Mouse (Mus musculus) liver, embryonic 11.5 days (tissue): Measurements from ENCODE around the gene Acot6. TPM values are rescaled to one million over a fixed set of nuclear protein-coding genes. Genes with fewer than 3 reads are reported as not detected.

ENCODE experiments used
- ATAC-seq: fragments of 200-750 bp; cut with Nextera tagmentation; replicated peaks from 2 replicates; pipeline ENCODE4 v1.8.0; 2017; ENCODE audit warnings: moderate number of reproducible peaks, mild to moderate bottlenecking, moderate TSS enrichment, moderate library complexity; ENCODE audit not compliant: low FRiP score
- DNase-seq: peaks from one replicate; pipeline ENCODE4 v3.0.0-alpha.2; 2017; ENCODE audit warnings: low spot score
- H3K27ac ChIP-seq: fragments of 300-500 bp; sonication (generic); 2 replicates; pipeline ENCODE4 v1.5.1; 2014; ENCODE audit warnings: mild to moderate bottlenecking, low read depth, low read length, control low read depth
- H3K27me3 ChIP-seq: fragments of 300-500 bp; sonication (generic); replicated peaks from 2 replicates; pipeline ENCODE4 v1.6.1; 2014; ENCODE audit warnings: low read length, mixed read lengths; ENCODE audit not compliant: control insufficient read depth, insufficient read depth
- H3K36me3 ChIP-seq: fragments of 300-500 bp; sonication (generic); 2 replicates; pipeline ENCODE4 v1.6.1; 2014; ENCODE audit warnings: mild to moderate bottlenecking, low read length, moderate library complexity, mixed read lengths; ENCODE audit not compliant: control insufficient read depth, insufficient read depth
- H3K4me1 ChIP-seq: fragments of 300-500 bp; sonication (generic); replicated peaks from 2 replicates; pipeline ENCODE4 v1.6.1; 2014; ENCODE audit warnings: low read length, mixed read lengths; ENCODE audit not compliant: control insufficient read depth, insufficient read depth
- H3K4me2 ChIP-seq: fragments of 300-500 bp; sonication (generic); 2 replicates; pipeline ENCODE4 v1.6.1; 2014; ENCODE audit warnings: mild to moderate bottlenecking, control low read depth, moderate library complexity
- H3K4me3 ChIP-seq: fragments of 300-500 bp; sonication (generic); 2 replicates; pipeline ENCODE4 v1.5.1; 2014; ENCODE audit warnings: low read depth, low read length, control low read depth
- H3K9ac ChIP-seq: fragments of 300-500 bp; sonication (generic); 2 replicates; pipeline ENCODE4 v1.6.1; 2014; ENCODE audit warnings: low read depth, low read length, control low read depth
- H3K9me3 ChIP-seq: fragments of 300-500 bp; sonication (generic); 2 replicates; pipeline ENCODE4 v1.6.1; 2016; ENCODE audit warnings: low read length, inconsistent platforms, mixed read lengths; ENCODE audit not compliant: control insufficient read depth
- WGBS: fragments of 180-500 bp; shearing (Covaris S2); extraction: QIAGEN DNeasy Blood & Tissue Kit; methylation state at CpG from one replicate; pipeline ENCODE4 v1.1.7; 2014; 5-methylcytosine and 5-hydroxymethylcytosine counted together
- polyA plus RNA-seq: library from polyadenylated mRNA; unstranded; fragments of >200 nt; fragmentation: Nextera tagmentation; extraction: Ambion mirVana; gene quantifications from 2 replicates; pipeline ENCODE4 v1.2.1, GENCODE M21; 2014

Gene Acot6
- polyA plus RNA-seq, 1 experiment from 2014 or later = 1.4 TPM

DNA sequence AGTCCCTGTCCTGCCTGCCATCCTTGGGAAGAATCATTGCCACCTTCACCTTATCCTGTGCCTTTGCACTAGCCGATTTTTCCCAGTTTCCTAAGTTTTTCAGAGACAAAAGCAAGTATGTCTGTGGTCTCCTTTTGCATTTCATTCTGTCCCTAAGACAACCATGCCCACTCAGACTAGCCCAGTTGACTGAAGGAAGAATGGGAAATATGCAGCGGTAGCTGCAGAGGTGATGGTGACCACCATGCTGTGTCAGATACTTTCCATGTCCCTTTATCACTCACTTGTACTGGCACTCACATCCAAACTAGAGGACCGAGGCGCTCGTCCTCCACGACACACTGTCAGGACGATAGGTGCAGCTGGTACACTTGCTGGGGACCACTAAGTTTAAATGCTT lies 36.7 kb downstream of the Acot6 start:
- no peak for DNase-seq
- Histone ChIP-seq H3K4me1 (no peaks in the 10 kb centered on the region), H3K9me3 (no peaks in the 10 kb centered on the region), H3K36me3 (no peaks in the 10 kb centered on the region), H3K4me2 (no peak overlapping the region), H3K27me3 (no peaks in the 10 kb centered on the region), H3K27ac (no peak overlapping the region), H3K4me3 (no peak overlapping the region), H3K9ac (no peak overlapping the region)
- no peak for ATAC-seq
- WGBS = 90% methylated on average over 7 of the region's 7 CpGs

GRCm38 (mm10) chr12:84140135-84140534 lies 39.7 kb downstream of the Acot6 start:
- Histone ChIP-seq H3K36me3 (no peaks in the 10 kb centered on the region), H3K27ac (no peak overlapping the region), H3K9ac (no peak overlapping the region), H3K4me1 (no peaks in the 10 kb centered on the region), H3K4me3 (no peak overlapping the region), H3K9me3 (no peaks in the 10 kb centered on the region), H3K27me3 (no peaks in the 10 kb centered on the region), H3K4me2 (no peak overlapping the region)
- WGBS = 62% methylated on average over 4 of the region's 4 CpGs
- ATAC-seq (no peak), DNase-seq (no peak)

GRCm38 (mm10) chr12:84141271-84141670 lies 40.8 kb downstream of the Acot6 start:
- 89% methylated on average over 4 of the region's 4 CpGs for WGBS
- no peak for ATAC-seq
- Histone ChIP-seq H3K9ac (no peak overlapping the region), H3K4me2 (no peak overlapping the region), H3K4me3 (no peak overlapping the region), H3K27ac (no peak overlapping the region), H3K9me3 (no peaks in the 10 kb centered on the region), H3K4me1 (no peaks in the 10 kb centered on the region), H3K36me3 (no peaks in the 10 kb centered on the region), H3K27me3 (no peaks in the 10 kb centered on the region)
- no peak for DNase-seq

DNA sequence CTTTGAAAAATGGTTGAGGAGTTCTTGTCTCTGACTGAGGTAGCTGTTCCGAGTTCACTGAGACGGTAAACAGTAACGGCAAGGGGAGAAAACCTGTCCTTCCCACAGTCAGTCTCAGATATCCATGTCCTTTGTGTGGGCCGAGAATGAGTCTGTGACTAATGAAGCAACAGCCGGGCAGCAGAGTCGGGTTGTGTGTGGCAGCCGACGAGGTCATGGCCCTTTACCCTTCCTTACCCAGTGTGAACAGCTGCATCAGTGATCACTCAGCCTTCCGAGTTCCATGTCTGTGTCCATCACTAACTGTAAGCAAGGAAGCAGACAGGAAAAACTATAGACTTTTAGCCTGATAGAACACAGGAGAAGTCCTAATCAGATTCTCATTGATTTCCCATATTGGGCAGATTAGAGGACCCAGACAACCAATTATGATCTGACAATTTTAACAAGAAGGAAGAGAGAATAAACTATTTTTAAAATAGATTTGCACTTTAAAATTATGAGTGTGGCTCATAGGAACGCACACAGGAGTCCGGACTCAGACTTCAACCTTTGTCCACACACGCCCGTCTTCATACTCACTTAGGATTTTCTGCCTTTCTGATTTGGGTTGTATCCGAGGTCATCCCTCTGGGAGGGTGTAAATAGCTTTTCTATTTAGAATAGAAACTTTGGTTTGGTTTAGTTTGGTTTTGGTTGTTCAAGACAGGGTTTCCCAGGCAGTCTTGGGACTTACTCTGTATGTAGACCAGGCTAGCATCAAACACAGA lies 42.0 kb downstream of the Acot6 start:
- no peak overlapping the region for H3K9ac ChIP-seq
- H3K4me2 ChIP-seq = no peak overlapping the region
- H3K27ac ChIP-seq = no peak overlapping the region
- ATAC-seq (no peak), DNase-seq (no peak)
- H3K4me3 ChIP-seq = no peak overlapping the region
- H3K27me3 ChIP-seq = no peaks in the 10 kb centered on the region
- 73% methylated on average over 14 of the region's 14 CpGs for WGBS
- H3K9me3 ChIP-seq = no peaks in the 10 kb centered on the region
- peaks cover 5% of the 10 kb centered on the region for H3K4me1 ChIP-seq
- no peaks in the 10 kb centered on the region for H3K36me3 ChIP-seq

DNA sequence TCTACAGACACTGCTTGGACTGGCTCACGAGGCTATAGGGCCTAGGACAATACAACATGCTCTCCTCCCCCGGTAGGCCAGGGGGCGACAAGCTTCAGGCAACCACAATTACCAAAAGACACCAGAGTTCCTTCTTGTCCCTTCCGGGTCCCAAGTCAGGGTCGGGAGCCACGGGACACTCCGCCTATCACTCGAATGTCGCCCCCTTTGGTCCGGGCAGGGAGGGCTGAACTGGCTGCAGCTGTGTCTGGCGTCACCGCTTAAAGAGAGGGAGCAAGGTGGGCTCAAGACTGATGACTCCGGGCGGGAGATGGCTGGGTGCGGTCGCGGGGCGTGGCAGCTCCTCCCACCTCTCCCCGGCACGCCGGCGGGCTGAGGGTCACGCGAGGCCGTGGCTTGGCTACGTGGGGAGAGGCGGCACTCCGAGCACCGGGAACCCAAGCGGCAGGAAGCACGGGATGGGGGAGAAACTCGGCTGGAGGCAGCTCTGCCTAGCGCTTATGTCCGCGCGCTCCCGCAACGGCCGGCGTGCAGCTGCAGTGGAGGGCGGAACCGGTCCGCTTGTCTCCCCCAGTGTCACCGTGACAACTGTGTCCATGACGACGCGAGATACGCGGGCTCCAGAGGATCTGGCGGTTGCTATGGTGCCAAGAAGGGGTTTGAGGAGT lies 47.6 kb downstream of the Acot6 start, which contains the start of gene Pnma1:
Gene Pnma1 (minus strand): TSS at position 536 of the 668 bp plus-strand sequence.
- Histone ChIP-seq H3K36me3 (peaks cover 8% of the 10 kb centered on the region; the same call in 1 of the 2 replicates), H3K27ac (no peak within 1 kb of the TSS), H3K4me1 (peaks cover 50% of the 10 kb centered on the region), H3K4me3 (peak within 1 kb of the TSS; percentile 43), H3K4me2 (peak within 1 kb of the TSS; percentile 63), H3K27me3 (no peaks in the 10 kb centered on the region), H3K9ac (no peak within 1 kb of the TSS), H3K9me3 (no peaks in the 10 kb centered on the region)
- WGBS = 3% methylated on average over 48 of the region's 50 CpGs
- peak; percentile 61 for ATAC-seq
- peak; percentile 81 for DNase-seq

DNA sequence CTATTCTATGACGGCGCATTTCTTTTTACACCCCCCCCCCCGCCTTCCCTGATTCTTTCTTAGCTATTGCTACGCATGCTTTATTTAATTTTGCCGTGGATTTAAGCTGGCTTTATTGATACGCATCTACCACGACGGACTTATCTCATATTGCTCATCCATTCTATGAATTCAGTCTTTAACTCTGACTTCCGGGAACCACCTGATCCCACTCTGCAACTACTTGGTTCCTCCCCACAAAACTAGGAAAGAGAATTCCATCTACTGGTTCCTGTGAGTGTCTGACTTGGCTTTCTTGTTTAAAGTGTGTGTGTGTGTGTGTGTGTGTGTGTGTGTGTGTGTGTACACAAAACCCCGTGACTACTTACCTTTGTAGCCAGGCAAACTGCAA lies 48.2 kb downstream of the Acot6 start:
- Histone ChIP-seq H3K36me3 (peaks cover 10% of the 10 kb centered on the region; the same call in 1 of the 2 replicates), H3K4me1 (peaks cover 55% of the 10 kb centered on the region)
- WGBS = 28% methylated on average over 10 of the region's 10 CpGs

GRCm38 (mm10) chr12:84149971-84150370 lies 49.5 kb downstream of the Acot6 start:
- Histone ChIP-seq H3K27ac (peak overlapping the region; percentile 49), H3K4me1 (peaks cover 57% of the 10 kb centered on the region), H3K27me3 (no peaks in the 10 kb centered on the region), H3K4me3 (no peak overlapping the region), H3K9ac (no peak overlapping the region), H3K4me2 (no peak overlapping the region), H3K36me3 (peaks cover 18% of the 10 kb centered on the region; the same call in 1 of the 2 replicates), H3K9me3 (no peaks in the 10 kb centered on the region)
- DNase-seq (no peak), ATAC-seq (no peak)
- 93% methylated on average over 15 of the region's 15 CpGs for WGBS

More for the DNA sequence above, 48.2 kb downstream of the Acot6 start:
- Histone ChIP-seq H3K4me2 (peak overlapping the region; percentile 63), H3K9ac (no peak overlapping the region), H3K27me3 (no peaks in the 10 kb centered on the region), H3K4me3 (peak overlapping the region; percentile 43), H3K9me3 (no peaks in the 10 kb centered on the region), H3K27ac (no peak overlapping the region)
- ATAC-seq (no peak), DNase-seq (no peak)

- WGBS = 16% methylated on average over 6 of the region's 6 CpGs
- Histone ChIP-seq H3K36me3 (peaks cover 23% of the 10 kb centered on the region; the same call in 1 of the 2 replicates), H3K9me3 (no peaks in the 10 kb centered on the region), H3K4me3 (peak overlapping the region; percentile 18; the same call in 1 of the 2 replicates), H3K4me2 (peak overlapping the region; percentile 53), H3K27me3 (no peaks in the 10 kb centered on the region), H3K27ac (peak overlapping the region; percentile 73), H3K4me1 (peaks cover 57% of the 10 kb centered on the region), H3K9ac (0 out of 2 replicates have a peak overlapping the region, but pooled peaks have one; percentile 38)
- ATAC-seq (peak; percentile 83), DNase-seq (no peak)
Measured at GRCm38 (mm10) chr12:84150976-84151375, 50.5 kb downstream of the Acot6 start.
